Mouse (Mus musculus): ENCODE results near the gene Ankrd31. TPM values are rescaled to one million over a fixed set of nuclear protein-coding genes. Genes with fewer than 3 reads are reported as not detected.
A peak's percentile ranks its signal among the peaks of the same experiment; 100 is the strongest.
"Not testable (repeated sequence)": the region's sequence is repeated elsewhere in the genome, so short reads cannot be mapped to it uniquely, and the experiment has no call there.

Ankrd31 gene
- total RNA-seq, 2 experiments from 2014 or later, result 0.46 to 0.47 TPM

DNA sequence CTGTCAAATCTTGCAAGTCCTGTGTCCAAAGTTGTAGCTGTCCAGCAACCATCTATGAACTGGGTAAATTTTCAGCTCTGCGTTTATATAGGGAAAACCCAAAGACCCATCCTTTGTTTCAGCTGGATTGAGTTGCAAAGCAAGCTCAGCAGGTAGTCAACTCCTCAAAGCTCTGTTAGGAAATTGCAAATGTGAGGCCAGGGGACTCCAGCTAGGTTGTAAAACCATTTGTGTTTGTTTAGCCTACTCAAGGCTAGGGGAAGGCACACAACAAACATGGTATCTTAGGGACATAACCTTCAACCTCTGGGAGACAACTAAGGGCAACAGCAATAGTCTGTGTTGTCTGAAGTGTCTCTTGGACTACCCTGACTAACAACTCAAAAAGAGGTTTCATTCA, 136.5 kb downstream of the Ankrd31 start:
- Histone ChIP-seq H3K27ac (no peak overlapping the region), H3K4me3 (no peak overlapping the region)
- no peak for TF ChIP-seq CTCF (conservative IDR thresholded peaks at IDR 0.05)
- DNase-seq (ENCODE audit: low spot score in 2 of 2), result no peak

DNA sequence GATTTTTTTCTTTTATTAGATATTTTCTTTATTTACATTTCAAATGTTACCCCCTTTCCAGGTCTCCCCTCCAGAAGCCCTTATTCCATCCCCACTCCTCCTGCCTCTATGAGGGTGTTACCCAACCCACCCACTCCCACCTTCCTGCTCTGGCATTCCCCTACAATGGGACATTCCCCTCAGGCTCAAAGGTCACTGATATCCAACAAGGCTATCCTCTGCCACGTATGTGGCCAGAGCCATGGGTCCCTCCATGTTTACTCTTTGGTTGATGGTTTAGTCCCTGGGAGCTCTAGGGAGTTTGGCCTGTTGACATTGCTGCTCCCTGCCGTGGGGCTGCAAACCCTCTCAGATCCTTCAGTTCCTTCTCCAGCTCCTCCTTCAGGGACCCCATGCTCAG, 141.9 kb downstream of the Ankrd31 start:
- Histone ChIP-seq H3K27ac (no peak overlapping the region), H3K4me3 (no peak overlapping the region)
- no peak for TF ChIP-seq CTCF (conservative IDR thresholded peaks at IDR 0.05)
- DNase-seq (ENCODE audit: low spot score in 2 of 2), result no peak

GRCm38 (mm10) chr13:96895144-96895543, 147.1 kb downstream of the Ankrd31 start:
- no peak for TF ChIP-seq CTCF (conservative IDR thresholded peaks at IDR 0.05)
- H3K4me3 ChIP-seq, result no peak overlapping the region
- no peak for DNase-seq (ENCODE audit: low spot score in 2 of 2)

GRCm38 (mm10) chr13:96906717-96907116, 158.6 kb downstream of the Ankrd31 start:
- TF ChIP-seq CTCF (conservative IDR thresholded peaks at IDR 0.05), result no peak
- no peak overlapping the region for H3K27ac ChIP-seq
- no peak overlapping the region for H3K4me3 ChIP-seq
- no peak for DNase-seq (ENCODE audit: low spot score in 2 of 2)

More at GRCm38 (mm10) chr13:96895144-96895543, 147.1 kb downstream of the Ankrd31 start:
- no peak overlapping the region for H3K27ac ChIP-seq

DNA sequence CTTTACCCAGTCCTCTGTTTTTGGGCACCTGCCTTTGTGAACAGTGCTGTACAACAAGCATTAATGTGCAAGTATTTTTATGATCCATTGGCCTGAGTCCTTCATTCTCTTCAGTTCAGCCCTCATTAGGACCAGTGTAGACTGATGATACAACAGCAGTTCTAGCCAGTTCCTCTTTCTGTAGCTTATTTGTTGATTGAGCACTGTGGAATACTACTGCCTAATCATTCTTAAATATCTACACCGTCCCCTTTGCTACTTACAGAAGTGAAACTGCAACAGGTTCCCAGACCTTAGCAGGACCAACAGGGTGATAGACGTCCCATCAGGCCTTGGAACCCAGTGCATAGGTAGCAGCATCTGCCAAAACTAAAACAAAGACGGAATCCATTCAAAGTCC, 163.1 kb downstream of the Ankrd31 start:
- Histone ChIP-seq H3K27ac (no peak overlapping the region), H3K4me3 (no peak overlapping the region)
- no peak for TF ChIP-seq CTCF (conservative IDR thresholded peaks at IDR 0.05)
- no peak for DNase-seq (ENCODE audit: low spot score in 2 of 2)

GRCm38 (mm10) chr13:96923134-96923533, 175.1 kb downstream of the Ankrd31 start:
- H3K27ac ChIP-seq; DNase-seq (ENCODE audit: low spot score in 2 of 2); H3K4me3 ChIP-seq: not testable (repeated sequence)

DNA sequence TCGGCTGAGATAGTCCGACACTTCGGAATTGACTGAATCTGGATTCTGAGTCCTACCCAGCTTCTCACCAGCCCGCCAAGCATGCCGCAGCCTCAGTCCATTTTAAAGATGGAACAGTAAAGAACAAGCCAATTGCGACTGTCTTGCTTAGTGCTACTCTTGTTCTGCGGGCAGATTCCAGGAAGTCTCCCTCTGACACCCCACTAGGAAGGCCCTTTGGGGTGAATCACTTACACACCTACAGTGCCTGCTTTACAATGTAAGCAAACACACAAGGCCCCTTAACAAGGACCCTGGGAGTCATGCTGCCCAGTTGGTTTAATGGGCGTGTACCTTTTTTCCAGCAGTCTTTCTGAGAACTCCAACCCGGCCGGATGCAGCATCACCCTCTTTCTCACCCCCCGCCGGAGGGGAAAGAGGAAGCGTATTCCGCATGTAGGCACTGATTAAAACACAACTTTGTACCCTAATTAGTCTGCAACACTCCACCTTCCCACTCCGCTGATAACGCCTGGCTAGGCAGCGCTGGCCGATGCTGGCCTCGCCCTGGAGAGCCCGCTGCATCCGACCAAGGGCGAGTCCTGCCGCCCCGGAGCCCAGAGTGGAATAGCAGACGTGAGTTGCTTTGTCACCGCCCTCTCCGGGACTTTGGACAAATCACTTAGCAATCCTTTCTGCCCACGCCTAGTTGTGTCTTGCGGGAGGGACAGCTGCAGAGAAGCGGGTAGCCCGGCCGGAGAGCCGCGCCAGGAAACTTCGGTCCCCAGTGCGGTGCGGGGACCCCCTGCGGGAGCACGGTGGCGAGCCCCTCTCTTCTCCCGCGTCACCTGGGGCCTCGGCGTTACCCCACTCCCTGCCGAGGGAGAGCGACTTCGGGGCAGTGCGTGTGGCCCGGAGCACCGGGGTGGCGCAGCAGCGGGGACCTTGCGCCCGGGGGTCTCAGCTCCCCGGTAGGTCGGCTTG, 176.2 kb downstream of the Ankrd31 start, which contains the start of gene Gcnt4:
Gene Gcnt4, plus strand, starts transcription at position 691 of the 963 bp plus-strand sequence.
- no peak for DNase-seq (ENCODE audit: low spot score in 2 of 2)
- Histone ChIP-seq H3K27ac (peak within 1 kb of the TSS; percentile 72), H3K4me3 (peak within 1 kb of the TSS; percentile 82)
- TF ChIP-seq CTCF (conservative IDR thresholded peaks at IDR 0.05), result no peak

- H3K27ac ChIP-seq, result peak overlapping the region; percentile 72
- TF ChIP-seq CTCF (conservative IDR thresholded peaks at IDR 0.05), result no peak
- peak overlapping the region; percentile 82 for H3K4me3 ChIP-seq
- no peak for DNase-seq (ENCODE audit: low spot score in 2 of 2)
Measured at GRCm38 (mm10) chr13:96924985-96925745, 177.1 kb downstream of the Ankrd31 start.

DNA sequence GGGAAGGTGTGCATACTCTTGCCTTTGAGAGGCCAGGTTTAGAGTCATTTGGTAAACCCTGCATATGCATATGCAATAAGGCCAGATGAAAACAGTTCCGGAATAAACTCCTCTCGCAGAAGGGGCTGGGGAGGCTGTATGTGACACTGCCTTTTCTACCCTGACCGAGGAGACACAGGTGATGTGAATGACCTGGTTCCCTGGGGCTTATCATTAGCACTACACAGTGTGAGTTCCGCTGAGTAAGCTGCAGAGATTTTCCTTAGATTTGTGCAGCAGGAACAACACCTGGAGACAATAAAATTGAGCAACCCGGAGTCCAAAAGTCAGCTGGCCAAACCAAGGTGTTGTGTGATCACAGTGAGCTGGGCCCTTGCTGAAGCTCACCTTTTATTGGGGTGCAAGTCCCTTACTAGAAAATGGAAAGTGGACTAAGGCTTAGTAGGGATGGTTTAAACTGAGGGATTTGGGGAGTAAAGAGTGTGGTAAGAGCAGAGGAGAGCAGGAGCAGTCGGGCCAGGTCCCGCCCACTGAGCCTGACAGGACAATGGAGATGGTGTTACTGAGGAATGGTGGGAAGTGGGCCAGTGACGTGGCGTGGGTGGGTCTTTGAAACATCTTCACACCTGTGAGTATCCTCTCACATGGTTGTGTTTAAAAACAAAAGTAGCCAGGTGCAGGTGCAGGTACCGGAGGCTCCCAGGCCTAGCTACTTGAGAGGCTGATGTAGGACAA, 178.1 kb downstream of the Ankrd31 start:
- peak overlapping the region; percentile 82 for H3K4me3 ChIP-seq

DNA sequence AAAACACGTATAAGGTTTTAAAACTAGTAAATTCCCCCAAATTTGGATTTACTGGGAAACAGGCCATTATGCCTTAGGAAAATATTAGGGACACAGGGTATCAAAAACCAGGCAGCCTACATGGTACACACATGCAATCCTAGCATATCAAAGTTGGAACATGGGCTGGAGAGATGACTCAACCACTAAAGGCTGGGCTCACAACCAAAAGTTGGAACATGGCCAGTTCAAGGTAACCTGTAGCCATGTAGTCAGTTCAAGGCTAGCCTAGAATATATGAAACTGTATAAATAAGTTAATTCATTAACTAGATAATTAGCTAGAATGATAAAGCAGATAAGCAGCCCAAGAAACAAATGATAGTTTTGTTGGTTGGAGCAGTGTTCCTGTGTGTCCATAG, 179.7 kb downstream of the Ankrd31 start:
- Histone ChIP-seq H3K27ac (peak overlapping the region; percentile 67), H3K4me3 (no peak overlapping the region)
- DNase-seq (ENCODE audit: low spot score in 2 of 2), result no peak
- no peak for TF ChIP-seq CTCF (conservative IDR thresholded peaks at IDR 0.05)

More for the DNA sequence above, 178.1 kb downstream of the Ankrd31 start:
- no peak for DNase-seq (ENCODE audit: low spot score in 2 of 2)
- H3K27ac ChIP-seq, result peak overlapping the region; percentile 72; the same call in 1 of the 2 replicates
- no peak for TF ChIP-seq CTCF (conservative IDR thresholded peaks at IDR 0.05)

- H3K4me3 ChIP-seq, result no peak overlapping the region
- DNase-seq (ENCODE audit: low spot score in 2 of 2), result peak in 1 of 2 experiments; percentile 33
- TF ChIP-seq CTCF (conservative IDR thresholded peaks at IDR 0.05), result no peak
- peak overlapping the region; percentile 67 for H3K27ac ChIP-seq
Measured at GRCm38 (mm10) chr13:96928432-96929039, 180.5 kb downstream of the Ankrd31 start.

- no peak for TF ChIP-seq CTCF (conservative IDR thresholded peaks at IDR 0.05)
- Histone ChIP-seq H3K27ac (no peak overlapping the region; the same call in 1 of the 2 replicates), H3K4me3 (no peak overlapping the region)
- DNase-seq (ENCODE audit: low spot score in 2 of 2), result peak in 1 of 2 experiments; percentile 26
Measured at GRCm38 (mm10) chr13:96932745-96933144, 184.7 kb downstream of the Ankrd31 start.
